In genomic region chrX:138913366-138913765, GRCm38 (mm10) we compare ENCODE assay signal across 9 mouse cellular contexts. TPM values are rescaled to one million over a fixed set of nuclear protein-coding genes. Genes with fewer than 3 reads are reported as not detected.
DNase-seq lines count a peak whose midpoint lies in the region; ATAC-seq lines count a peak whose summit lies in the region.
"Had no signal": no experiment of that assay in that cellular context is flagged by ENCODE, and none has a peak within 500 bp of the region (broad histone marks: within the 10 kb centered on the region; RNA-seq: fewer than 3 reads in every experiment).

No protein-coding gene starts in this region.

- no peaks in the 10 kb centered on the region for H3K36me3 ChIP-seq in liver, embryonic 11.5 days (ENCODE audit: control insufficient read depth, insufficient read depth, low read length)
- H3K36me3 ChIP-seq in forebrain, embryonic 15.5 days = no peaks in the 10 kb centered on the region
- no peaks in the 10 kb centered on the region for H3K36me3 ChIP-seq in limb, embryonic 13.5 days

- intact Hi-C loops in left cerebral cortex, postnatal 4 days (cut with DNase I) = no loop called here

- 18% methylated on average over 8 of the region's 8 CpGs for WGBS in liver, embryonic 11.5 days
- WGBS in forebrain, embryonic 15.5 days = 21% methylated on average over 8 of the region's 8 CpGs
- 14% methylated on average over 8 of the region's 8 CpGs for WGBS in limb, embryonic 13.5 days

- no peak overlapping the region for H3K4me3 ChIP-seq in liver, embryonic 11.5 days (ENCODE audit: low read depth, low read length)
- peak overlapping the region; percentile 45 for H3K4me3 ChIP-seq in forebrain, embryonic 15.5 days
- peak overlapping the region; percentile 53 for H3K4me3 ChIP-seq in limb, embryonic 13.5 days

- DNase-seq in liver, embryonic 11.5 days (ENCODE audit: low spot score) = no peak
- DNase-seq in liver = no peak
- DNase-seq in retina, postnatal 1 day = peak; percentile 6
- DNase-seq in left cerebral cortex, adult 18-20 months (ENCODE audit: low spot score in 2 of 2) = no peak
- no peak for DNase-seq in layer of hippocampus, adult 8-10 months (ENCODE audit: low spot score in 2 of 2)
- no peak for DNase-seq in left cerebral cortex, postnatal 4 days
- DNase-seq: layer of hippocampus, postnatal 36 days had no signal

- no peaks in the 10 kb centered on the region for H3K4me1 ChIP-seq in liver, embryonic 11.5 days (replicated peaks; ENCODE audit: control insufficient read depth, insufficient read depth, low read length)
- peaks cover 5% of the 10 kb centered on the region for H3K4me1 ChIP-seq in forebrain, embryonic 15.5 days
- H3K4me1 ChIP-seq in limb, embryonic 13.5 days = no peaks in the 10 kb centered on the region

- no peak overlapping the region for H3K9ac ChIP-seq in liver, embryonic 11.5 days (ENCODE audit: low read depth, low read length)
- H3K9ac ChIP-seq in forebrain, embryonic 15.5 days (replicated peaks) = no peak overlapping the region
- no peak overlapping the region for H3K9ac ChIP-seq in limb, embryonic 13.5 days

- no peak overlapping the region for H3K27ac ChIP-seq in liver, embryonic 11.5 days (ENCODE audit: low read depth, low read length)
- no peak overlapping the region for H3K27ac ChIP-seq in forebrain, embryonic 15.5 days (replicated peaks)
- no peak overlapping the region for H3K27ac ChIP-seq in limb, embryonic 13.5 days

- ATAC-seq in liver, embryonic 11.5 days (replicated peaks; ENCODE audit: low FRiP score) = no peak
- no peak for ATAC-seq in forebrain, embryonic 15.5 days (replicated peaks)
- ATAC-seq in limb, embryonic 13.5 days (ENCODE audit: low FRiP score, low read depth) = no peak

- H3K9me3 ChIP-seq in liver, embryonic 11.5 days (ENCODE audit: control insufficient read depth, low read length) = no peaks in the 10 kb centered on the region
- no peaks in the 10 kb centered on the region for H3K9me3 ChIP-seq in forebrain, embryonic 15.5 days
- H3K9me3 ChIP-seq in limb, embryonic 13.5 days = no peaks in the 10 kb centered on the region

- H3K4me2 ChIP-seq in liver, embryonic 11.5 days = peak overlapping the region; percentile 61
- H3K4me2 ChIP-seq in forebrain, embryonic 15.5 days (replicated peaks) = peak overlapping the region; percentile 76
- peak overlapping the region; percentile 67 for H3K4me2 ChIP-seq in limb, embryonic 13.5 days (replicated peaks)

- peaks cover 10% of the 10 kb centered on the region for H3K27me3 ChIP-seq in liver, embryonic 11.5 days (replicated peaks; ENCODE audit: control insufficient read depth, insufficient read depth, low read length)
- peaks cover 19% of the 10 kb centered on the region for H3K27me3 ChIP-seq in forebrain, embryonic 15.5 days
- H3K27me3 ChIP-seq in limb, embryonic 13.5 days = peaks cover 31% of the 10 kb centered on the region

RNA-seq across cellular contexts. Expression of gene Nrk, which starts 0.9 kb away (rescaled TPM):
- polyA plus RNA-seq in liver, embryonic 11.5 days (2014; fragmentation: Nextera tagmentation; extraction: Ambion mirVana) = 16.4 and 18.0 TPM in 2 replicates
- polyA plus RNA-seq in forebrain, embryonic 15.5 days (2015; fragmentation: Nextera tagmentation; extraction: Ambion mirVana) = 0.78 and 1.3 TPM in 2 replicates
- 51.3 and 61.2 TPM in 2 replicates for polyA plus RNA-seq in limb, embryonic 13.5 days (2015; fragmentation: Nextera tagmentation; extraction: Ambion mirVana)
- under 1 TPM in 1 of 2 experiments, not detected in 1; 0.09 TPM for total RNA-seq in left cerebral cortex, adult 18-20 months (2021)
- under 1 TPM in 3 of 4 experiments, not detected in 1; 0.04 to 0.18 (median 0.06) TPM for total RNA-seq in layer of hippocampus, adult 8-10 months (2022)
- total RNA-seq in left cerebral cortex, postnatal 4 days (2021) = under 1 TPM; 0.40 to 0.46 TPM
